Mouse (Mus musculus) layer of hippocampus, adult 9-11 months (tissue): Measurements from ENCODE around the gene Tead1.
A peak's percentile ranks its signal among the peaks of the same experiment; 100 is the strongest.

Experiments
- DNase-seq: peaks from one replicate; pipeline ENCODE4 v3.0.0; 2022

Tead1 gene

GRCm38 (mm10) chr7:112731584-112731983, 52.5 kb downstream of the Tead1 start:
- DNase-seq: no peak

- no peak for DNase-seq
Observed at GRCm38 (mm10) chr7:112739174-112739573, 60.1 kb downstream of the Tead1 start.

- DNase-seq: no peak
Observed at GRCm38 (mm10) chr7:112741790-112742189, 62.7 kb downstream of the Tead1 start.

GRCm38 (mm10) chr7:112743063-112743462, 63.9 kb downstream of the Tead1 start:
- no peak for DNase-seq

GRCm38 (mm10) chr7:112743621-112744395, 64.7 kb downstream of the Tead1 start:
- DNase-seq: no peak

GRCm38 (mm10) chr7:112747187-112747586, 68.1 kb downstream of the Tead1 start:
- no peak for DNase-seq

- DNase-seq: no peak
Observed at GRCm38 (mm10) chr7:112747836-112748235, 68.7 kb downstream of the Tead1 start.

GRCm38 (mm10) chr7:112748327-112748726, 69.2 kb downstream of the Tead1 start:
- no peak for DNase-seq

GRCm38 (mm10) chr7:112750101-112750500, 71.0 kb downstream of the Tead1 start:
- DNase-seq: no peak

- DNase-seq: no peak
Observed at GRCm38 (mm10) chr7:112752311-112752710, 73.2 kb downstream of the Tead1 start.

GRCm38 (mm10) chr7:112753314-112753713, 74.2 kb downstream of the Tead1 start:
- DNase-seq: no peak

- DNase-seq: no peak
Observed at GRCm38 (mm10) chr7:112759359-112759975, 80.3 kb downstream of the Tead1 start.

GRCm38 (mm10) chr7:112760293-112760692, 81.2 kb downstream of the Tead1 start:
- no peak for DNase-seq

- DNase-seq: peak; percentile 49
Observed at GRCm38 (mm10) chr7:112760782-112761181, 81.7 kb downstream of the Tead1 start.

GRCm38 (mm10) chr7:112762870-112763269, 83.8 kb downstream of the Tead1 start:
- no peak for DNase-seq

- DNase-seq: no peak
Observed at GRCm38 (mm10) chr7:112763513-112763912, 84.4 kb downstream of the Tead1 start.

GRCm38 (mm10) chr7:112764921-112765320, 85.8 kb downstream of the Tead1 start:
- no peak for DNase-seq

- DNase-seq: no peak
Observed at GRCm38 (mm10) chr7:112769866-112770265, 90.7 kb downstream of the Tead1 start.

GRCm38 (mm10) chr7:112771461-112771860, 92.3 kb downstream of the Tead1 start:
- DNase-seq: peak; percentile 48

- no peak for DNase-seq
Observed at GRCm38 (mm10) chr7:112772777-112773176, 93.7 kb downstream of the Tead1 start.

GRCm38 (mm10) chr7:112773601-112774000, 94.5 kb downstream of the Tead1 start:
- DNase-seq: no peak

- DNase-seq: no peak
Observed at GRCm38 (mm10) chr7:112775816-112776215, 96.7 kb downstream of the Tead1 start.

- no peak for DNase-seq
Observed at GRCm38 (mm10) chr7:112776670-112777069, 97.6 kb downstream of the Tead1 start.

- no peak for DNase-seq
Observed at GRCm38 (mm10) chr7:112779636-112780035, 100.5 kb downstream of the Tead1 start.

GRCm38 (mm10) chr7:112780910-112781309, 101.8 kb downstream of the Tead1 start:
- DNase-seq: no peak
